Mouse (Mus musculus) hematopoietic multipotent progenitor cell, adult 10-12 weeks (in vitro differentiated cells): ENCODE measurements around the gene BC030867. TPM values are rescaled to one million over a fixed set of nuclear protein-coding genes. Genes with fewer than 3 reads are reported as not detected.

ENCODE experiments used
- polyA plus RNA-seq: library from polyadenylated mRNA; stranded (reverse); fragments of >175 nt; gene quantifications from 2 replicates; pipeline ENCODE4 v1.2.3, GENCODE M21; 2012; ENCODE audit warnings: low replicate concordance

The BC030867 gene
- 0.09 and 1.5 TPM in 2 replicates for polyA plus RNA-seq

GRCm38 (mm10) chr11:102248630-102249230 is at the start of gene BC030867:
Gene BC030867, plus strand, starts transcription at chr11:102248882.

GRCm38 (mm10) chr11:102230006-102230741 is 18.5 kb upstream of the BC030867 start, which contains the start of gene Hdac5:
Gene Hdac5, minus strand, starts transcription at chr11:102230166.

DNA sequence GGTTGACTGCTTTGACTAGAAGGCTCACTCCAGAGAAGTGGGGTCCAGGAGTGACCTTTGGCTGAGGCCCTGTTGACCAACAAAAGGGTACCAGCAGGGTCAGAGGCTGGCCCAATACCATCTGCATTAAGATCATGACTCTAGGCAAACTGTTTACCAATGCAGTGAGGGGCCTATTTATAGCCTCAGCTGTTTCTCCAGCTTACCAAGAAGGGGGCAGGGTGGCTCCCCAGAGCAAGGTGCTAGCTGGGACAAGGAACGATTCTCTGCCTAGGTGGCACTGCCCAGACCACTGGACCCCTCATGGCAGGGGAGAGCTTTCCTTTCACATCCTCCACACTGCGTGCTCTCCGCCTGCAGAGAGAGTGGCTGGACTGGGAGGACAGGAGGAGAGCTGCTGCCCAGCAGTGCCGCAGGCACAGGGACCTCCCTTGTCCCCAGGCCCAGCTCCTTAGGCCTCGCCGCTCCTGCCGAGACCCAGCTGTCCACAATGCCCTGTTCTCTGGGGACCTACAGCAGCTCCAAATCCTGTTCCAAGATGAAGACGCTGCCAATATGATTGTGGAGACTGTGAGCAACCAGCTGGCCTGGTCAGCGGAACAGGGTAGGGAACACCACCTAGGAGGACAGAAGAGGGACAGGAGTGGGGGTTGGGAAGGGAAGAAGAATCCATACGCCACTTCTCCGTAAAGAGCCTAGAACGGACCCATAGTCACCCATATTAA is 20.0 kb downstream of the BC030867 start, which contains the start of gene Asb16:
Asb16 (plus strand) TSS at position 224 of the 725 bp plus-strand sequence.

GRCm38 (mm10) chr11:102284501-102285094 is 35.9 kb downstream of the BC030867 start, which contains the start of gene Tmub2:
Gene Tmub2, plus strand, starts transcription at chr11:102284931.

GRCm38 (mm10) chr11:102296491-102297472 is 48.1 kb downstream of the BC030867 start, which contains the start of gene Atxn7l3:
Gene Atxn7l3, minus strand, starts transcription at chr11:102296631.

Other genes starting within 250 kb of the BC030867 start
- gene Mpp3, start 220.4 kb upstream of the BC030867 start, polyA plus RNA-seq, result 0.05 and 0.06 TPM in 2 replicates
- 0.97 and 1.6 TPM in 2 replicates for gene Cd300lg, start 207.4 kb upstream of the BC030867 start, polyA plus RNA-seq
- 1.7 and 6.2 TPM in 2 replicates for gene Mpp2, start 160.4 kb upstream of the BC030867 start, polyA plus RNA-seq
- not detected in 2 replicates for gene Ppy, start 147.6 kb upstream of the BC030867 start, polyA plus RNA-seq
- not detected in 2 replicates for gene Pyy, start 141.1 kb upstream of the BC030867 start, polyA plus RNA-seq
- gene Nags, start 103.4 kb upstream of the BC030867 start, polyA plus RNA-seq, result 0.45 TPM in 1 of 2 replicates, not detected in the other
- gene Tmem101, start 92.5 kb upstream of the BC030867 start, polyA plus RNA-seq, result 4.5 and 9.7 TPM in 2 replicates
- gene Lsm12, start 63.6 kb upstream of the BC030867 start, polyA plus RNA-seq, result 80.7 and 88.6 TPM in 2 replicates
- gene G6pc3, start 59.3 kb upstream of the BC030867 start, polyA plus RNA-seq, result 19.6 and 22.2 TPM in 2 replicates
- gene Hdac5, start 18.7 kb upstream of the BC030867 start, polyA plus RNA-seq, result 125 and 273 TPM in 2 replicates
- gene Asb16, start 19.9 kb downstream of the BC030867 start, polyA plus RNA-seq, result 0.11 TPM in 1 of 2 replicates, not detected in the other
- 53.7 and 63.0 TPM in 2 replicates for gene Tmub2, start 36.0 kb downstream of the BC030867 start, polyA plus RNA-seq
- 76.6 and 104 TPM in 2 replicates for gene Atxn7l3, start 47.7 kb downstream of the BC030867 start, polyA plus RNA-seq
- 95.4 and 155 TPM in 2 replicates for gene Ubtf, start 70.9 kb downstream of the BC030867 start, polyA plus RNA-seq
- gene Slc4a1, start 117.3 kb downstream of the BC030867 start, polyA plus RNA-seq, result 8.9 and 573 TPM in 2 replicates
- 9.0 and 32.0 TPM in 2 replicates for gene Rundc3a, start 144.5 kb downstream of the BC030867 start, polyA plus RNA-seq
- gene Slc25a39, start 159.1 kb downstream of the BC030867 start, polyA plus RNA-seq, result 108 and 335 TPM in 2 replicates
- 128 and 131 TPM in 2 replicates for gene Grn, start 181.4 kb downstream of the BC030867 start, polyA plus RNA-seq
- 0.61 and 0.83 TPM in 2 replicates for gene Fam171a2, start 198.8 kb downstream of the BC030867 start, polyA plus RNA-seq
- gene Itga2b, start 221.2 kb downstream of the BC030867 start, polyA plus RNA-seq, result 9.0 TPM in 2 replicates